Mouse (Mus musculus): ENCODE results near the gene Gpd2.

DNA sequence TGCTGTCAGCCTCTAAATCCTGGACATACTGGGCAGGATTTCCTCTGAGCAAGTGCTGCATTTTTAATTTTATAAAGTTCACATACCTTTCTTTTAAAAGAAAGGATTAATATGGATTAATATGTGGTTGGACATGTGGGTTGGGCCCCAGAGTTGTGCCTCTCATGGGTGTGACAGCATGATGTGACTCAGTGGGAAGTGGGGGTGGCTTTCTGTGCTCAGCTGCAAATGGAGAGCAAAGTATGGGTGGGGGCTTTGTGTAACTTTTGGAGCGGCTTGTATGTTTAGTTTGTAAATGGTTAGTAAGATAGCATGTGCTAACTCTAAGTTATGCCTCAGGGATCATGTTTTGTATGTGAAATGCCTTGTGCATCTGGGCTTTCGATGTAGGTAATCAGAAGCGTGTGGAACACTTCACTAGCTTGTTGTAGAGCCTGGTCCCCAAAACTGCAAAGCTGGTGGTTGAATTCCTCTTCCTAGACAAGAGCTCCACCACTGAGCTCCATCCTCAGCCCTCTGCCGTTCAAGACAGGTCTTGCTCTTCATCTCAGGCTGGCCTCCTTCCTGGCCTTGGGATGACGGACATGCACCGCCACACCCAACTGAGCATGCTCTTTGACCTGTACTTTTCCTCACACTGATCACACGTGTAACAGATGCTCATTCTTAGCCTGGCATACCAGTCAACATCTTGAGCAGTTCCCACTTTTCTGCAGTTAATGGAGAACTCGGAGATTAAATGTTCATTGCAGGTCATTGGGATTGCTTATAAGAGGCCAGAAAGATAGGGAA lies 24.0 kb downstream of the Gpd2 start:
- TF ChIP-seq CTCF (IDR thresholded peaks at IDR 0.05; ENCODE audit: extremely low read depth, insufficient read length, insufficient replicate concordance, low read depth, low read length) (peak; percentile 41; the same call in 1 of the 2 replicates), POLR2A (IDR thresholded peaks at IDR 0.05; ENCODE audit: low read depth, low read length) (no peak)

Measured in small intestine, adult 2 months (tissue).